Mouse (Mus musculus) hindbrain, embryonic 11.5 days (tissue): ENCODE results near the gene Ankdd1a. TPM values are rescaled to one million over a fixed set of nuclear protein-coding genes. Genes with fewer than 3 reads are reported as not detected.
A peak's percentile ranks its signal among the peaks of the same experiment; 100 is the strongest.

Source experiments
- ATAC-seq: fragments of 200-750 bp; cut with Nextera tagmentation; 2 replicates; pipeline ENCODE4 v1.8.0; 2017; ENCODE audit warnings: mild to moderate bottlenecking, moderate TSS enrichment, moderate library complexity; ENCODE audit not compliant: low FRiP score
- DNase-seq: peaks from one replicate; pipeline ENCODE4 v3.0.0-alpha.2; 2015; ENCODE audit warnings: low spot score
- H3K27ac ChIP-seq: fragments of 300-500 bp; sonication (generic); 2 replicates; pipeline ENCODE4 v1.5.1; 2014; ENCODE audit warnings: mild to moderate bottlenecking, low read depth, low read length
- H3K27me3 ChIP-seq: fragments of 300-500 bp; sonication (generic); 2 replicates; pipeline ENCODE4 v1.6.1; 2014; ENCODE audit warnings: mild to moderate bottlenecking, low read length, moderate library complexity, mixed read lengths; ENCODE audit not compliant: control insufficient read depth, insufficient read depth
- H3K36me3 ChIP-seq: fragments of 300-500 bp; sonication (generic); 2 replicates; pipeline ENCODE4 v1.6.1; 2014; ENCODE audit warnings: mild to moderate bottlenecking, low read length, moderate library complexity, mixed read lengths; ENCODE audit not compliant: control insufficient read depth, insufficient read depth
- H3K4me1 ChIP-seq: fragments of 300-500 bp; sonication (generic); replicated peaks from 2 replicates; pipeline ENCODE4 v1.6.1; 2014; ENCODE audit warnings: low read length, mixed read lengths; ENCODE audit not compliant: control insufficient read depth, insufficient read depth
- H3K4me2 ChIP-seq: fragments of 300-500 bp; sonication (generic); replicated peaks from 2 replicates; pipeline ENCODE4 v1.6.1; 2014; ENCODE audit warnings: mild to moderate bottlenecking, low read depth, low read length
- H3K4me3 ChIP-seq: fragments of 300-500 bp; sonication (generic); 2 replicates; pipeline ENCODE4 v1.5.1; 2014; ENCODE audit warnings: low read depth, low read length
- H3K9ac ChIP-seq: fragments of 300-500 bp; sonication (generic); 2 replicates; pipeline ENCODE4 v1.6.1; 2014; ENCODE audit warnings: low read depth, low read length
- H3K9me3 ChIP-seq: fragments of 300-500 bp; sonication (generic); 2 replicates; pipeline ENCODE4 v1.6.1; 2016; ENCODE audit warnings: low read length; ENCODE audit not compliant: control insufficient read depth
- WGBS: fragments of 180-500 bp; shearing (Covaris S2); extraction: QIAGEN DNeasy Blood & Tissue Kit; methylation state at CpG from one replicate; pipeline ENCODE4 v1.1.7; 2014; 5-methylcytosine and 5-hydroxymethylcytosine counted together
- polyA plus RNA-seq: library from polyadenylated mRNA; unstranded; fragments of >200 nt; fragmentation: Nextera tagmentation; extraction: Ambion mirVana; gene quantifications from 2 replicates; pipeline ENCODE4 v1.2.1, GENCODE M21; 2014

The Ankdd1a gene
- polyA plus RNA-seq, 1 experiment from 2014 or later, result 0.71 TPM

DNA sequence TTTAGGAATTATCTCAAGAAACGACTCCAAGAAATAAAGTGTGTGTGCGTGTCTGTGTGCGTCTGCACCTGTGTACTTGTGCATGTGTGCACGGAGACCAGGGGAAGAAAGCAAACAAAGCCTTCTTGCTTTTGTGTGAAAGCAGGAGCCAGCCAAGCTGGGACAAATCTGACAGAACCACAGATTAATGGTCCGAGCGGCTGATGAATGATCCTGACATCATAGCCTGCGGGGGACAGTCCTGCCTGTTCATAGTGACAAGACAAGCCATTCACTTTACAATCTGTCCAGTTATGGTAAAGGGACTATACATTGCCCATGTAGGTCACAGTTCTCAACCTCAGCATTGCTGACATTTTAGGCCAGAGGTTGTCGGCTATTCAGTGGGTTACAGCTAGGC, 28.3 kb upstream of the Ankdd1a start:
- H3K4me1 ChIP-seq, result peaks cover 15% of the 10 kb centered on the region; the same call in 1 of the 2 replicates
- H3K9ac ChIP-seq, result no peak overlapping the region; the same call in 1 of the 2 replicates
- 52% methylated on average over 8 of the region's 8 CpGs for WGBS

DNA sequence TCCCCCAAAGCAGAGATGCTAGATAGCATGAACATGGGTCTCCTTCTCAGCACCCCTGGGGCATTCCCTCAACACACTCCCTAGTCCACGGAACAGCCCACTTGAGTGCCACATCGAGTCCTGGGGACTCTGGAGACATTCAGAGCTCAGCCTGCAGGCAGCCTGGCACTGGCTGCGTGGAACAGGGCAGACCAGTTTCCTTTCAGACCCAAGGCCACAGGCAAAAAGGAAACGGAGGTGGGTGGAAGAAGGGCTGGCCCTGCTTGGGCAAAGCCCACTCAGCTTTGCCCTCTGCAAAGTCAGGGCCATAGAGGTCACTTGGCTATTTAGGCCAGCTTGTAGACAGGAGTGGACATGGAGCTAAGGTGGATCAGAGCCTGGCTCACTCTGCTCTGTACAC, 27.9 kb upstream of the Ankdd1a start:
- H3K4me2 ChIP-seq, result no peak overlapping the region
- H3K4me3 ChIP-seq, result no peak overlapping the region
- DNase-seq (no peak), ATAC-seq (no peak)
- no peak overlapping the region; the same call in 1 of the 2 replicates for H3K9ac ChIP-seq
- H3K36me3 ChIP-seq, result no peaks in the 10 kb centered on the region
- no peaks in the 10 kb centered on the region for H3K27me3 ChIP-seq
- 65% methylated on average over 4 of the region's 4 CpGs for WGBS
- H3K4me1 ChIP-seq, result peaks cover 15% of the 10 kb centered on the region; the same call in 1 of the 2 replicates
- peak overlapping the region; percentile 39; the same call in 1 of the 2 replicates for H3K27ac ChIP-seq
- no peaks in the 10 kb centered on the region for H3K9me3 ChIP-seq

More for the DNA sequence above, 28.3 kb upstream of the Ankdd1a start:
- Histone ChIP-seq H3K27me3 (no peaks in the 10 kb centered on the region), H3K27ac (peak overlapping the region; percentile 39; the same call in 1 of the 2 replicates), H3K4me2 (no peak overlapping the region), H3K4me3 (no peak overlapping the region), H3K9me3 (no peaks in the 10 kb centered on the region), H3K36me3 (no peaks in the 10 kb centered on the region)
- DNase-seq (peak; percentile 56), ATAC-seq (no peak)

DNA sequence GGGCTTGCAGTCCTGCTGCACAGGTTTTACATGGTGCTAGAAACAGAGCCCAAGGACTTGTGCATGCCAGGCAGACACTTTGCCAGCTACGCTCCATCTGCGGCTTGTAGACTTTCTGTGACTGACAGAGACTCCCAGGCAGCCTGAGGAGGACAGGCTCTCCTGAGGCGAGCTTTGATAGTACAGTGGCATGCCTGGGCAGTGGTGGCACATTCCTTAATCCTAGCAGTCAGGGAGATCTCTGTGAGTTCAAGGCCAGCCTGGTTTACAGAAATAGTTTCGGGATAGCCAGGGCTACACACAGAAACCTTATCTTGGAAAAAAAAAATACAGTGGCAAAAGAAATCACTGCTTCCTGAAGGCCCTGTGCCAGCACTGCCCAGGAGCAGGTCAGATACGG, 27.1 kb upstream of the Ankdd1a start:
- H3K4me1 ChIP-seq, result peaks cover 15% of the 10 kb centered on the region; the same call in 1 of the 2 replicates
- no peak overlapping the region for H3K9ac ChIP-seq
- no peaks in the 10 kb centered on the region for H3K36me3 ChIP-seq
- H3K9me3 ChIP-seq, result no peaks in the 10 kb centered on the region
- no peaks in the 10 kb centered on the region for H3K27me3 ChIP-seq
- H3K4me3 ChIP-seq, result no peak overlapping the region
- WGBS, result 88% methylated on average over 5 of the region's 5 CpGs
- DNase-seq (no peak), ATAC-seq (no peak)
- no peak overlapping the region for H3K27ac ChIP-seq
- H3K4me2 ChIP-seq, result no peak overlapping the region

DNA sequence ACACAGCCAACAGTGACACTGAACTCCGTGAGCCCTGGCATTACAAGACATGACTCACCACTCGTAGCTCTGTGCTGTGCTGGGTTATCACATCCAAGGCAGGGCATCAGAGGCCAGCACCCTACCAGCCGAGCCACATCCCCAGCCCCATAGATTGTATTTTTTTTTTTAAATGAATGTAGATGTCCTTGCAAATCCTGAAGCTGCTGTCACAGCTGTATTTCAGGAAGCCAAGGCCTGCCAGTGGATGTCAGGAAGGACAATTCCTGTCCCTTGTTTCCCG, 26.4 kb upstream of the Ankdd1a start:
- H3K27me3 ChIP-seq, result no peaks in the 10 kb centered on the region
- DNase-seq (no peak), ATAC-seq (no peak)
- H3K36me3 ChIP-seq, result no peaks in the 10 kb centered on the region
- WGBS, result 64% methylated on average over 4 of the region's 4 CpGs
- H3K9ac ChIP-seq, result no peak overlapping the region
- H3K27ac ChIP-seq, result no peak overlapping the region
- no peak overlapping the region for H3K4me3 ChIP-seq
- H3K4me1 ChIP-seq, result peaks cover 13% of the 10 kb centered on the region; the same call in 1 of the 2 replicates
- no peak overlapping the region for H3K4me2 ChIP-seq
- H3K9me3 ChIP-seq, result no peaks in the 10 kb centered on the region

DNA sequence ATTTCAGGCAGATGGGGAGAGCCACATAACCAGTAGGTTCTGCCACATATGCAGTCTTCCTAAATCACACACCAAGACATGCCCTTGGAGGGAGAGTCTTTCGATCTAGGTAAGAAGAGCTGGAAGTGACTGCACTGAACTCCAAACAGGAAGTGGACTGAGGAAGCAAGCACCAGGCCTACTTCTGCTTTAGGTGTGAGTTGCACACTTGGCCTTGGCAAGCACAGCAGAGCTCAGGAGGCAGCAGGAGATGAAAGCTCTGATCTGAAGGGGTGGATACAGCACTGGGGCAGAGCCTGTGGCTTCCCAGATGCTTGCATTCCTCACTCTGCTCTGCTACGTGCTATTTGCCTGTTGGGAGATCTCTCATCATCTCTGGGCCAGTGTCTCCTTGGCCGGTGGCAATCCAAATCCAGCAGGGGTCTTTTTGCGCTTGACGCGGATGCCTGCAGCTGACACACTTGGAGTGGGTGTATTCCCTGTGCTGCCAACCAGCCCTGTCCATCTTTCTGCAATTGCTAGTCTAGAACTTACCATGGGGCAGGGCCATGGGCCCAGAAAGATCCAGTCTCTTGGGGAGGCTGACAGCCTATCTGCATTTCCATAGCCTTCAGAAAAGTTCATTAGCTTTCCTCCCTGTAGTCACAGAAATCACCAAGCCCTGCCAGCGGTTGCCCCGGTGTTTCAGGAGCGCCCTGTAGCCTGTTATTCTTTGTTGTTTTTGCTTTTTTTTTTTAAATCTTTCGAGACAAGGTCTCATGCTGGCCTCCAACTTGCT, 25.8 kb upstream of the Ankdd1a start:
- Histone ChIP-seq H3K4me3 (no peak overlapping the region), H3K36me3 (no peaks in the 10 kb centered on the region), H3K4me2 (no peak overlapping the region), H3K9ac (no peak overlapping the region), H3K4me1 (peaks cover 8% of the 10 kb centered on the region; the same call in 1 of the 2 replicates), H3K9me3 (no peaks in the 10 kb centered on the region), H3K27ac (no peak overlapping the region), H3K27me3 (no peaks in the 10 kb centered on the region)
- DNase-seq (no peak), ATAC-seq (no peak)
- 70% methylated on average over 10 of the region's 10 CpGs for WGBS

DNA sequence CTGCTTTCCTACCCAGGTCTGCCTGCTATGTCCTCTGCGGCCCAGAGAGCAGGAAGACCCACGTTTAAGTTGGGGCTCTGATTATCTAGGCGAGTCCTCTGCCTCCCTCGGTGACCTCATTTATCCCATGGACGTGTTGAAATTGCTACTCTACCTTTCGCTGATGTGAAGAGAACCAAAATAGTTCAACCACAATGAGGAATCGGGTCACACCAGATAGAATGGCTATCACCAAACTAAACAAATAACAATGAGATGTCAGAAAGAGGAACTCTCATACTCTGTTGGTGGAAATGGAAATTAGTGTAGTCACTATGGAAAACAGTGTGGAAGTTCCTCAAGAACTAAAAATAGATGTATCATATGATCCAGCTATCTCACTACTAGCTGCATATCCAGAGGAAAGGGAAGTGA, 22.1 kb upstream of the Ankdd1a start:
- WGBS, result 89% methylated on average over 7 of the region's 7 CpGs
- Histone ChIP-seq H3K4me2 (no peak overlapping the region), H3K27ac (no peak overlapping the region), H3K27me3 (no peaks in the 10 kb centered on the region), H3K9me3 (no peaks in the 10 kb centered on the region), H3K36me3 (no peaks in the 10 kb centered on the region), H3K9ac (no peak overlapping the region), H3K4me3 (no peak overlapping the region), H3K4me1 (no peaks in the 10 kb centered on the region)
- DNase-seq, result no peak
- ATAC-seq, result no peak

DNA sequence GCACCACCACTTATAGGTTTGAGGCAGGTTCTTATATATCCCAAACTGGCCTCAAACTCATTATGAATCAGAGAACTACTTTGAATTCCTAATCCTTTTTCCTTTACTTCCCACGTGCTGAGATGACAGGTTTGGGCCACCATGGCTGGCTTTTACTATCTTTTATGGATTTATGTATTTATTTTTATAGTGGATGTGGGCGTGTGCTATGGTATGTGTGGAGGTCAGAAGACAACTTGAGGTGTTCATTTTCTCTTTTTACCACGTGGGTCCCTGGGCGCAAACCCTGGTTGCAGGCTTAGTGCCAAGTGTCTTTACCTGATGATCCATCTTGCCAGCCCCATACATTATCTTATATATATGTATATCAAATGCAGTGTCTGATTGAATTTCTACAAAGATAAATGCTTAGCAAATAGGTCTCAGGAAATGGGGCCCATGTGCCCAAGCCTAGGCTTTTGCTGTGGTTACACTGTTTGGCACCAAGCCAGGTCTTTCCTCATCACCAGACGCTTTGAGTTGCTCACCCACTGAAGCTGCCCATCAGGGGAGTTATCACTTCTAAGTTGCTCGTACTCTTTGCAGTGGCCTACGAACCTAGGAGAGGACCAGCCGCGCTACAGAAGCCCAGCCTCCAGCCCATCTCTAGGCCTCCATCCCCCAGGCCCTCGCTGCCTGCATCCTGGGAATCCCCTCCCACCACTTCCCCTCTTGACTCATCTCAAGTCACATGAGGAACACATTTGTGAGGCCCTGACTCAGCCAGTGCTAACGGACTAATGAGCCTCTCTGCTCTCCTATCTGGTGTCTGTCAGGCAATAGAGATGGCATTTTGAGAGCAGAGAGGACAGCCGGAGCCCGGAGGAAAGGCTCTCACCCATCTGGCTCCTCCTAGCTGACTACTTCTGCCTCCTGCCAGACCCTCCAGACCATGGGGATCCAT, 21.4 kb upstream of the Ankdd1a start:
- Histone ChIP-seq H3K4me1 (no peaks in the 10 kb centered on the region), H3K4me2 (no peak overlapping the region), H3K9ac (no peak overlapping the region), H3K27me3 (no peaks in the 10 kb centered on the region), H3K9me3 (no peaks in the 10 kb centered on the region), H3K27ac (no peak overlapping the region), H3K36me3 (no peaks in the 10 kb centered on the region), H3K4me3 (no peak overlapping the region)
- 75% methylated on average over 13 of the region's 13 CpGs for WGBS
- no peak for ATAC-seq
- no peak for DNase-seq

DNA sequence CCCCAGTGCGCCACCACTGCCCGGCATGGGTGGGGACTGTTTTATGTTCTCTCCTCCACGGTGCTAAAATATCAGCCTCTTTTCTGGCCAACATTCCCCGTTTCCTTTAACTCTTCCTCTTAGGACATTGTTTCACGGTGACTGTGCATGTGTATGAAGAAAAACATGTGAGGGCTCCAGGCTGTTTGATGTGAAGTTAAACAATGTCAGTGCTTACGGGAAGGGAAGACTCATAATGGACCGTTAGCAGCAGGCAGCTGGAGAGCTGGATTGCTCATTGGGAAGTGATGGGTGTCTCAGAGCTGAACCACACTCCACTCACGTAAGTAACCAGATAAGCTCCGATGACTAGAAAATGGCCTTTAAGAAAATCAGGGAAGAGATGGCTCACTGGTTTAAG, 19.7 kb upstream of the Ankdd1a start:
- Histone ChIP-seq H3K27me3 (no peaks in the 10 kb centered on the region), H3K4me3 (no peak overlapping the region), H3K36me3 (no peaks in the 10 kb centered on the region), H3K4me1 (no peaks in the 10 kb centered on the region), H3K9me3 (no peaks in the 10 kb centered on the region), H3K4me2 (no peak overlapping the region), H3K27ac (no peak overlapping the region), H3K9ac (no peak overlapping the region)
- DNase-seq (no peak), ATAC-seq (no peak)
- WGBS, result 86% methylated on average over 9 of the region's 9 CpGs
